Mouse (Mus musculus) lung, embryonic 16.5 days (tissue): ENCODE measurements around the gene G430095P16Rik. TPM values are rescaled to one million over a fixed set of nuclear protein-coding genes. Genes with fewer than 3 reads are reported as not detected.
A peak's percentile ranks its signal among the peaks of the same experiment; 100 is the strongest.

Source experiments
- ATAC-seq: fragments of 200-750 bp; cut with Nextera tagmentation; 2 replicates; pipeline ENCODE4 v1.8.0; 2017; ENCODE audit warnings: low read depth, mild to moderate bottlenecking, moderate library complexity
- H3K27ac ChIP-seq: fragments of 300-500 bp; sonication (generic); 2 replicates; pipeline ENCODE4 v1.5.1; 2014; ENCODE audit warnings: mild to moderate bottlenecking, control low read depth, low read length
- H3K27me3 ChIP-seq: fragments of 300-500 bp; sonication (generic); 2 replicates; pipeline ENCODE4 v1.6.1; 2014; ENCODE audit warnings: low read depth, low read length, mixed read lengths; ENCODE audit not compliant: control insufficient read depth, insufficient read depth
- H3K36me3 ChIP-seq: fragments of 300-500 bp; sonication (generic); 2 replicates; pipeline ENCODE4 v1.6.1; 2014; ENCODE audit warnings: low read length; ENCODE audit not compliant: control insufficient read depth, insufficient read depth
- H3K4me1 ChIP-seq: fragments of 300-500 bp; sonication (generic); replicated peaks from 2 replicates; pipeline ENCODE4 v1.6.1; 2014; ENCODE audit warnings: low read length, mixed read lengths; ENCODE audit not compliant: control insufficient read depth, insufficient read depth
- H3K4me2 ChIP-seq: fragments of 300-500 bp; sonication (generic); 2 replicates; pipeline ENCODE4 v1.6.1; 2014; ENCODE audit warnings: low read depth, low read length, control low read depth
- H3K4me3 ChIP-seq: fragments of 300-500 bp; sonication (generic); 2 replicates; pipeline ENCODE4 v1.5.1; 2014; ENCODE audit warnings: mild to moderate bottlenecking, low read length, control low read depth
- H3K9ac ChIP-seq: fragments of 300-500 bp; sonication (generic); 2 replicates; pipeline ENCODE4 v1.6.1; 2014; ENCODE audit warnings: low read length, control low read depth
- H3K9me3 ChIP-seq: fragments of 300-500 bp; sonication (generic); 2 replicates; pipeline ENCODE4 v1.6.1; 2016; ENCODE audit warnings: low read length; ENCODE audit not compliant: control insufficient read depth
- WGBS: fragments of 180-500 bp; shearing (Covaris S2); extraction: QIAGEN DNeasy Blood & Tissue Kit; methylation state at CpG from one replicate; pipeline ENCODE4 v1.1.7; 2014; 5-methylcytosine and 5-hydroxymethylcytosine counted together
- polyA plus RNA-seq: library from polyadenylated mRNA; unstranded; fragments of >200 nt; fragmentation: Nextera tagmentation; extraction: Ambion mirVana; gene quantifications from 2 replicates; pipeline ENCODE4 v1.2.1, GENCODE M21; 2015

G430095P16Rik gene
- polyA plus RNA-seq, 1 experiment from 2014 or later = 3.1 TPM

- no peak overlapping the region for H3K4me3 ChIP-seq
- 15% methylated on average over 17 of the region's 17 CpGs for WGBS
- H3K27ac ChIP-seq = peak overlapping the region; percentile 84
- ATAC-seq = peak; percentile 63
- peak overlapping the region; percentile 36; the same call in 1 of the 2 replicates for H3K4me2 ChIP-seq
- H3K9ac ChIP-seq = peak overlapping the region; percentile 17
- peaks cover 76% of the 10 kb centered on the region for H3K4me1 ChIP-seq
- no peaks in the 10 kb centered on the region for H3K27me3 ChIP-seq
- H3K9me3 ChIP-seq = no peaks in the 10 kb centered on the region
- no peaks in the 10 kb centered on the region for H3K36me3 ChIP-seq
Observed at GRCm38 (mm10) chr8:84743517-84744420, 21.0 kb downstream of the G430095P16Rik start.

GRCm38 (mm10) chr8:84745032-84745925 lies 22.5 kb downstream of the G430095P16Rik start:
- no peak overlapping the region for H3K4me3 ChIP-seq
- 16% methylated on average over 17 of the region's 17 CpGs for whole genome bisulfite sequencing

DNA sequence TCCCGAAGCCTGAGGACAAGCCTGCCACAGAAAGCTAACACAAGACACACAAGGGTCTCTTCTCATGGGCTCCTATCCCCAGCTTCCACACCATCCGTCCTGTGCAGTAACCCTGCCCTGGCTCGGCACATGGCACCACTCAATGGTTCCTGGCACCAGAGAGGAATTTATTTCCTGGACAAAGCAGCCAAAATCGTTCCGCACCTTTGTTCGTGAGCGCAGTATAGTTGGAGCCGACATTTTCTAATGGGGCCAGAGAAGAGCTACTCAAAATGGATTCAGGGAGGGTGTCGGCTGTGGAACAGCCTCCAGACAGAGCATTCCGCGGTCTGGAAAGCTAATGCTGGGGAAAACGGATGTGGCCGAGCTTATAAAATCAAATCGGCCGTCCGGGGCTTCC lies 26.7 kb downstream of the G430095P16Rik start:
- H3K27me3 ChIP-seq = no peaks in the 10 kb centered on the region
- no peak overlapping the region for H3K4me2 ChIP-seq
- H3K9ac ChIP-seq = no peak overlapping the region
- peaks cover 4% of the 10 kb centered on the region for H3K36me3 ChIP-seq
- WGBS = 72% methylated on average over 16 of the region's 16 CpGs
- ATAC-seq = no peak
- peaks cover 18% of the 10 kb centered on the region for H3K4me1 ChIP-seq
- H3K9me3 ChIP-seq = no peaks in the 10 kb centered on the region
- no peak overlapping the region for H3K4me3 ChIP-seq
- no peak overlapping the region for H3K27ac ChIP-seq

More at GRCm38 (mm10) chr8:84745032-84745925, 22.5 kb downstream of the G430095P16Rik start:
- H3K27ac ChIP-seq = peak overlapping the region; percentile 84
- ATAC-seq = no peak
- H3K27me3 ChIP-seq = no peaks in the 10 kb centered on the region
- peak overlapping the region; percentile 12; the same call in 1 of the 2 replicates for H3K4me2 ChIP-seq
- peak overlapping the region; percentile 17 for H3K9ac ChIP-seq
- no peaks in the 10 kb centered on the region for H3K9me3 ChIP-seq
- peaks cover 61% of the 10 kb centered on the region for H3K4me1 ChIP-seq
- H3K36me3 ChIP-seq = no peaks in the 10 kb centered on the region

GRCm38 (mm10) chr8:84752734-84753582 lies 30.2 kb downstream of the G430095P16Rik start:
- ATAC-seq = no peak
- Histone ChIP-seq H3K4me1 (peaks cover 7% of the 10 kb centered on the region), H3K36me3 (peaks cover 12% of the 10 kb centered on the region), H3K4me2 (no peak overlapping the region), H3K9me3 (no peaks in the 10 kb centered on the region), H3K27me3 (no peaks in the 10 kb centered on the region), H3K9ac (no peak overlapping the region; the same call in 1 of the 2 replicates), H3K4me3 (no peak overlapping the region), H3K27ac (no peak overlapping the region)
- 74% methylated on average over 6 of the region's 6 CpGs for WGBS

GRCm38 (mm10) chr8:84757501-84757900 lies 34.7 kb downstream of the G430095P16Rik start:
- Histone ChIP-seq H3K4me1 (peaks cover 11% of the 10 kb centered on the region), H3K9ac (no peak overlapping the region), H3K9me3 (no peaks in the 10 kb centered on the region), H3K36me3 (peaks cover 16% of the 10 kb centered on the region), H3K4me2 (no peak overlapping the region), H3K27me3 (no peaks in the 10 kb centered on the region), H3K4me3 (no peak overlapping the region), H3K27ac (no peak overlapping the region)
- ATAC-seq = peak; percentile 21; the same call in 1 of the 2 replicates
- 46% methylated on average over 5 of the region's 5 CpGs for WGBS

- Histone ChIP-seq H3K36me3 (peaks cover 16% of the 10 kb centered on the region), H3K4me1 (peaks cover 11% of the 10 kb centered on the region), H3K9me3 (no peaks in the 10 kb centered on the region), H3K4me3 (no peak overlapping the region), H3K27me3 (no peaks in the 10 kb centered on the region), H3K27ac (no peak overlapping the region), H3K4me2 (no peak overlapping the region), H3K9ac (no peak overlapping the region)
- 94% methylated on average over 3 of the region's 3 CpGs for WGBS
- no peak for ATAC-seq
Observed at GRCm38 (mm10) chr8:84758308-84758707, 35.5 kb downstream of the G430095P16Rik start.

- H3K36me3 ChIP-seq = peaks cover 13% of the 10 kb centered on the region
- H3K27ac ChIP-seq = no peak overlapping the region
- no peaks in the 10 kb centered on the region for H3K27me3 ChIP-seq
- H3K9me3 ChIP-seq = no peaks in the 10 kb centered on the region
- no peak overlapping the region for H3K9ac ChIP-seq
- ATAC-seq = peak; percentile 32
- WGBS = 56% methylated on average over 7 of the region's 7 CpGs
- peaks cover 11% of the 10 kb centered on the region for H3K4me1 ChIP-seq
- no peak overlapping the region for H3K4me2 ChIP-seq
- H3K4me3 ChIP-seq = no peak overlapping the region
Observed at GRCm38 (mm10) chr8:84759126-84759525, 36.3 kb downstream of the G430095P16Rik start.

GRCm38 (mm10) chr8:84759718-84760117 lies 36.9 kb downstream of the G430095P16Rik start:
- no peaks in the 10 kb centered on the region for H3K27me3 ChIP-seq

More at GRCm38 (mm10) chr8:84759718-84760117, 36.9 kb downstream of the G430095P16Rik start:
- Histone ChIP-seq H3K36me3 (peaks cover 13% of the 10 kb centered on the region), H3K4me1 (peaks cover 11% of the 10 kb centered on the region), H3K4me2 (no peak overlapping the region), H3K9me3 (no peaks in the 10 kb centered on the region), H3K4me3 (no peak overlapping the region), H3K9ac (no peak overlapping the region), H3K27ac (no peak overlapping the region)
- WGBS = 86% methylated on average over 10 of the region's 10 CpGs
- peak; percentile 6; the same call in 1 of the 2 replicates for ATAC-seq
